Mouse (Mus musculus) liver, embryonic 12.5 days (tissue): Measurements from ENCODE around the gene Olfr491. TPM values are rescaled to one million over a fixed set of nuclear protein-coding genes. Genes with fewer than 3 reads are reported as not detected.

Experiments used
- ATAC-seq: fragments of 200-750 bp; cut with Nextera tagmentation; 2 replicates; pipeline ENCODE4 v1.8.0; 2017; ENCODE audit warnings: moderate number of reproducible peaks, mild to moderate bottlenecking, moderate library complexity
- H3K27ac ChIP-seq: fragments of 300-500 bp; sonication (generic); 2 replicates; pipeline ENCODE4 v1.5.1; 2016; ENCODE audit warnings: mild to moderate bottlenecking
- H3K27me3 ChIP-seq: fragments of 300-500 bp; sonication (generic); replicated peaks from 2 replicates; pipeline ENCODE4 v1.6.1; 2016; ENCODE audit warnings: mild to moderate bottlenecking, moderate library complexity
- H3K36me3 ChIP-seq: fragments of 300-500 bp; sonication (generic); 2 replicates; pipeline ENCODE4 v1.6.1; 2016; ENCODE audit warnings: mild to moderate bottlenecking, moderate library complexity
- H3K4me1 ChIP-seq: fragments of 300-500 bp; sonication (generic); 2 replicates; pipeline ENCODE4 v1.6.1; 2016
- H3K4me2 ChIP-seq: fragments of 300-500 bp; sonication (generic); 2 replicates; pipeline ENCODE4 v1.6.1; 2016; ENCODE audit warnings: mild to moderate bottlenecking, moderate library complexity
- H3K4me3 ChIP-seq: fragments of 300-500 bp; sonication (generic); 2 replicates; pipeline ENCODE4 v1.5.1; 2016; ENCODE audit warnings: mild to moderate bottlenecking, moderate library complexity
- H3K9ac ChIP-seq: fragments of 300-500 bp; sonication (generic); 2 replicates; pipeline ENCODE4 v1.6.1; 2016; ENCODE audit warnings: mild to moderate bottlenecking, moderate library complexity
- H3K9me3 ChIP-seq: fragments of 300-500 bp; sonication (generic); replicated peaks from 2 replicates; pipeline ENCODE4 v1.6.1; 2016; ENCODE audit warnings: mild to moderate bottlenecking, moderate library complexity
- WGBS: fragments of 180-500 bp; shearing (Covaris S2); methylation state at CpG from one replicate; pipeline ENCODE4 v1.1.7; 2016; ENCODE audit not compliant: insufficient replicate concordance; 5-methylcytosine and 5-hydroxymethylcytosine counted together
- polyA plus RNA-seq: library from polyadenylated mRNA; unstranded; fragments of >200 nt; fragmentation: Nextera tagmentation; extraction: Ambion mirVana; gene quantifications from 2 replicates; pipeline ENCODE4 v1.2.1, GENCODE M21; 2016

Gene Olfr491
- not detected in 2 replicates for polyA plus RNA-seq

- Histone ChIP-seq H3K27ac (no peak within 1 kb of the TSS), H3K27me3 (no peaks in the 10 kb centered on the region), H3K4me2 (no peak within 1 kb of the TSS), H3K9ac (no peak within 1 kb of the TSS), H3K9me3 (no peaks in the 10 kb centered on the region), H3K4me1 (no peaks in the 10 kb centered on the region), H3K36me3 (no peaks in the 10 kb centered on the region), H3K4me3 (no peak within 1 kb of the TSS)
- 38% methylated on average over 1 of the region's 1 CpGs for WGBS
- no peak for ATAC-seq
These were observed at the start of gene Olfr491 for GRCm38 (mm10) chr7:108313151-108313550. Gene Olfr491, plus strand, starts transcription at chr7:108313451.

- no peak for ATAC-seq
- H3K9me3 ChIP-seq, result no peaks in the 10 kb centered on the region
- H3K4me1 ChIP-seq, result no peaks in the 10 kb centered on the region
- H3K27me3 ChIP-seq, result no peaks in the 10 kb centered on the region
- H3K9ac ChIP-seq, result no peak within 1 kb of the TSS
- no peak within 1 kb of the TSS for H3K27ac ChIP-seq
- no peak within 1 kb of the TSS for H3K4me2 ChIP-seq
- no peaks in the 10 kb centered on the region for H3K36me3 ChIP-seq
- H3K4me3 ChIP-seq, result no peak within 1 kb of the TSS
These were observed 24.4 kb upstream of the Olfr491 start, which contains the start of gene Olfr490 for GRCm38 (mm10) chr7:108288834-108289233. Gene Olfr490, minus strand, starts transcription at chr7:108288934.

- Histone ChIP-seq H3K4me1 (no peaks in the 10 kb centered on the region), H3K27ac (no peak within 1 kb of the TSS), H3K4me3 (no peak within 1 kb of the TSS), H3K9ac (no peak within 1 kb of the TSS), H3K36me3 (no peaks in the 10 kb centered on the region), H3K27me3 (no peaks in the 10 kb centered on the region), H3K9me3 (no peaks in the 10 kb centered on the region), H3K4me2 (no peak within 1 kb of the TSS)
- WGBS, result 51% methylated on average over 2 of the region's 2 CpGs
- no peak for ATAC-seq
These were observed 10.3 kb downstream of the Olfr491 start, which contains the start of gene Olfr492 for GRCm38 (mm10) chr7:108323574-108323973. Gene Olfr492, minus strand, starts transcription at chr7:108323674.

- Histone ChIP-seq H3K9ac (no peak within 1 kb of the TSS), H3K36me3 (no peaks in the 10 kb centered on the region), H3K27ac (no peak within 1 kb of the TSS), H3K4me3 (no peak within 1 kb of the TSS), H3K4me1 (no peaks in the 10 kb centered on the region), H3K9me3 (no peaks in the 10 kb centered on the region), H3K4me2 (no peak within 1 kb of the TSS), H3K27me3 (no peaks in the 10 kb centered on the region)
- 30% methylated on average over 1 of the region's 1 CpGs for WGBS
- no peak for ATAC-seq
These were observed 33.6 kb downstream of the Olfr491 start, which contains the start of gene Olfr493 for GRCm38 (mm10) chr7:108346879-108347278. Gene Olfr493, minus strand, starts transcription at chr7:108346979.

- WGBS, result 58% methylated on average over 3 of the region's 3 CpGs
- ATAC-seq, result no peak
- no peak within 1 kb of the TSS for H3K9ac ChIP-seq
These were observed 51.8 kb downstream of the Olfr491 start, which contains the start of gene Olfr494 for GRCm38 (mm10) chr7:108365035-108365434. Gene Olfr494, plus strand, starts transcription at chr7:108365335.

More at GRCm38 (mm10) chr7:108365035-108365434, 51.8 kb downstream of the Olfr491 start, which contains the start of gene Olfr494:
- H3K4me2 ChIP-seq, result no peak within 1 kb of the TSS
- H3K4me3 ChIP-seq, result no peak within 1 kb of the TSS
- no peaks in the 10 kb centered on the region for H3K9me3 ChIP-seq
- no peak within 1 kb of the TSS for H3K27ac ChIP-seq
- no peaks in the 10 kb centered on the region for H3K27me3 ChIP-seq
- no peaks in the 10 kb centered on the region for H3K4me1 ChIP-seq
- no peaks in the 10 kb centered on the region for H3K36me3 ChIP-seq

Other genes starting within 250 kb of the Olfr491 start
- not detected in 2 replicates for gene Olfr480, start 246.1 kb upstream of the Olfr491 start, polyA plus RNA-seq
- not detected in 2 replicates for gene Olfr481, start 233.6 kb upstream of the Olfr491 start, polyA plus RNA-seq
- gene Olfr482, start 215.9 kb upstream of the Olfr491 start, polyA plus RNA-seq, result 0.06 and 0.07 TPM in 2 replicates
- gene Olfr483, start 212.6 kb upstream of the Olfr491 start, polyA plus RNA-seq, result not detected in 2 replicates
- not detected in 2 replicates for gene Olfr484, start 186.0 kb upstream of the Olfr491 start, polyA plus RNA-seq
- gene Olfr485, start 153.6 kb upstream of the Olfr491 start, polyA plus RNA-seq, result not detected in 2 replicates
- gene Olfr486, start 140.7 kb upstream of the Olfr491 start, polyA plus RNA-seq, result not detected in 2 replicates
- gene Olfr487, start 98.8 kb upstream of the Olfr491 start, polyA plus RNA-seq, result not detected in 2 replicates
- not detected in 2 replicates for gene Olfr488, start 55.1 kb upstream of the Olfr491 start, polyA plus RNA-seq
- gene Olfr490, start 24.5 kb upstream of the Olfr491 start, polyA plus RNA-seq, result not detected in 2 replicates
- not detected in 2 replicates for gene Olfr492, start 10.2 kb downstream of the Olfr491 start, polyA plus RNA-seq
- not detected in 2 replicates for gene Olfr493, start 33.5 kb downstream of the Olfr491 start, polyA plus RNA-seq
- not detected in 2 replicates for gene Olfr494, start 51.9 kb downstream of the Olfr491 start, polyA plus RNA-seq
- not detected in 2 replicates for gene Olfr495, start 79.7 kb downstream of the Olfr491 start, polyA plus RNA-seq
- not detected in 2 replicates for gene Olfr497, start 107.0 kb downstream of the Olfr491 start, polyA plus RNA-seq
- gene Olfr498, start 151.9 kb downstream of the Olfr491 start, polyA plus RNA-seq, result not detected in 2 replicates
- gene Olfr502, start 211.6 kb downstream of the Olfr491 start, polyA plus RNA-seq, result not detected in 2 replicates
- gene Olfr503, start 231.1 kb downstream of the Olfr491 start, polyA plus RNA-seq, result not detected in 2 replicates